Mouse (Mus musculus) heart, embryonic 16.5 days (tissue): ENCODE data around the gene Adgra1. TPM values are rescaled to one million over a fixed set of nuclear protein-coding genes. Genes with fewer than 3 reads are reported as not detected.

ENCODE experiments used
- ATAC-seq: fragments of 200-750 bp; cut with Nextera tagmentation; replicated peaks from 2 replicates; pipeline ENCODE4 v1.8.0; 2017; ENCODE audit warnings: moderate number of reproducible peaks; ENCODE audit not compliant: insufficient read depth, low FRiP score; ENCODE audit errors: extremely low read depth
- H3K27ac ChIP-seq: fragments of 300-500 bp; sonication (generic); 2 replicates; pipeline ENCODE4 v1.5.1; 2014; ENCODE audit warnings: mild to moderate bottlenecking, low read length, control low read depth, moderate library complexity
- H3K27me3 ChIP-seq: fragments of 300-500 bp; sonication (generic); 2 replicates; pipeline ENCODE4 v1.6.1; 2014; ENCODE audit warnings: low read length, mixed read lengths; ENCODE audit not compliant: control insufficient read depth, insufficient read depth
- H3K36me3 ChIP-seq: fragments of 300-500 bp; sonication (generic); 2 replicates; pipeline ENCODE4 v1.6.1; 2014; ENCODE audit not compliant: control insufficient read depth, insufficient read depth
- H3K4me1 ChIP-seq: fragments of 300-500 bp; sonication (generic); 2 replicates; pipeline ENCODE4 v1.6.1; 2014; ENCODE audit warnings: low read length, mixed read lengths; ENCODE audit not compliant: control insufficient read depth, insufficient read depth
- H3K4me2 ChIP-seq: fragments of 300-500 bp; sonication (generic); 2 replicates; pipeline ENCODE4 v1.6.1; 2014; ENCODE audit warnings: low read depth, mild to moderate bottlenecking, control low read depth, low read length
- H3K4me3 ChIP-seq: fragments of 300-500 bp; sonication (generic); 2 replicates; pipeline ENCODE4 v1.5.1; 2014; ENCODE audit warnings: mild to moderate bottlenecking, control low read depth, low read length
- H3K9ac ChIP-seq: fragments of 300-500 bp; sonication (generic); 2 replicates; pipeline ENCODE4 v1.6.1; 2014; ENCODE audit warnings: low read length, control low read depth
- H3K9me3 ChIP-seq: fragments of 300-500 bp; sonication (generic); replicated peaks from 2 replicates; pipeline ENCODE4 v1.6.1; 2016; ENCODE audit warnings: low read length; ENCODE audit not compliant: control insufficient read depth
- WGBS: fragments of 180-500 bp; shearing (Covaris S2); extraction: QIAGEN DNeasy Blood & Tissue Kit; methylation state at CpG from one replicate; pipeline ENCODE4 v1.1.7; 2014; 5-methylcytosine and 5-hydroxymethylcytosine counted together
- polyA plus RNA-seq: library from polyadenylated mRNA; unstranded; fragments of >200 nt; fragmentation: Nextera tagmentation; extraction: Ambion mirVana; gene quantifications from 2 replicates; pipeline ENCODE4 v1.2.1, GENCODE M21; 2015

Gene Adgra1
- not detected in 2 replicates for polyA plus RNA-seq

DNA sequence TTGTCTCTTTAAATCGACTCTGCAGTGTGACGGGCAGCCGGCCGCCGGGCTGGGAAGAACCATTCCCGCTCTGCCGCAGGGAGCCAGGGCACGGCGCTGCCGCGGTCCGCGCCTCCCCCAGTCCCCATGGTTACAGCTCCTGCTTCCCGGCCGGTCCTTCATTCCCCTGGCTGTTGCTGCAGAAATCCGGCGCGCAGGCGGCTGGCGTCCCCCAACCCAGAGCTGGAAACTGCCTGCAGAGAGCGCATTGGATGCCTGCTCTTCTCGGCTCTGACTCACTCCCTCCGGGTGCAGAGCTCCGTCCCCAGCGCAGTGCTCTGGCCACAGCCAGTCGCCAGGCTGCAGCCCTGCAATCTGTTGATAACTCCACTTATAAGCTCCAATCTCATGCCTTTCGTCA is at the start of gene Adgra1:
Adgra1 (plus strand) TSS at position 139 of the 400 bp plus-strand sequence.
- Histone ChIP-seq H3K4me2 (peak within 1 kb of the TSS; percentile 49), H3K27ac (no peak within 1 kb of the TSS), H3K9me3 (no peaks in the 10 kb centered on the region), H3K4me1 (no peaks in the 10 kb centered on the region), H3K36me3 (no peaks in the 10 kb centered on the region), H3K4me3 (peak within 1 kb of the TSS; percentile 35), H3K9ac (no peak within 1 kb of the TSS), H3K27me3 (peaks cover 49% of the 10 kb centered on the region)
- ATAC-seq, result peak; percentile 62
- under 1% methylated on average over 27 of the region's 27 CpGs for WGBS

- Histone ChIP-seq H3K27ac (no peak overlapping the region), H3K4me1 (no peaks in the 10 kb centered on the region), H3K4me2 (no peak overlapping the region), H3K4me3 (no peak overlapping the region), H3K9me3 (no peaks in the 10 kb centered on the region), H3K27me3 (no peaks in the 10 kb centered on the region), H3K9ac (no peak overlapping the region), H3K36me3 (no peaks in the 10 kb centered on the region)
- ATAC-seq, result no peak
- 62% methylated on average over 2 of the region's 2 CpGs for WGBS
These were observed 46.6 kb upstream of the Adgra1 start for GRCm38 (mm10) chr7:139787382-139787781.

- ATAC-seq, result no peak
- no peak overlapping the region for H3K27ac ChIP-seq
- H3K36me3 ChIP-seq, result no peaks in the 10 kb centered on the region
- H3K9me3 ChIP-seq, result no peaks in the 10 kb centered on the region
- WGBS, result 87% methylated on average over 11 of the region's 11 CpGs
- no peaks in the 10 kb centered on the region for H3K27me3 ChIP-seq
- H3K9ac ChIP-seq, result no peak overlapping the region
- H3K4me2 ChIP-seq, result no peak overlapping the region
- no peaks in the 10 kb centered on the region for H3K4me1 ChIP-seq
- H3K4me3 ChIP-seq, result no peak overlapping the region
These were observed 45.0 kb upstream of the Adgra1 start for GRCm38 (mm10) chr7:139788927-139789326.

DNA sequence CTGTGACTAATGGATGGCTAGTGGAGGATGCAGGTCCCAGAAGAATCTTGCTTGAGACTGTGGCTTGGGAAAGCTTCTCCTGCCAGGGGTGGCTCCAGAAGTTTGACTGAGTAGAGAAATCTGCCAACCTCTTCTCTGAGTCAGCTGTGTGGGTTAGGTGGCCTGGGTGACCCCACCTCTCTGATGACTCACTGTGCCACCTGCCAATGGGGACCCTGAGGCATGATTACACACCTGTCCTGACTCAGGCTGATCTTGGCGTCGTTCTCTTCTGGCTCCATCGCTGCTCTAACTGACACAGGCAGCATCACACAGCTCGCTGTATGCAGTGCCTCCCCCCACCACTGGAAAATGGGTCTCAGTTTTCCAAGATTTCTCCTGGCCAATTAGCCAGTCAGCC is 44.3 kb upstream of the Adgra1 start:
- Histone ChIP-seq H3K4me1 (no peaks in the 10 kb centered on the region), H3K27ac (no peak overlapping the region), H3K9ac (no peak overlapping the region), H3K27me3 (no peaks in the 10 kb centered on the region), H3K4me2 (no peak overlapping the region), H3K9me3 (no peaks in the 10 kb centered on the region), H3K36me3 (no peaks in the 10 kb centered on the region), H3K4me3 (no peak overlapping the region)
- 68% methylated on average over 4 of the region's 4 CpGs for WGBS
- no peak for ATAC-seq

DNA sequence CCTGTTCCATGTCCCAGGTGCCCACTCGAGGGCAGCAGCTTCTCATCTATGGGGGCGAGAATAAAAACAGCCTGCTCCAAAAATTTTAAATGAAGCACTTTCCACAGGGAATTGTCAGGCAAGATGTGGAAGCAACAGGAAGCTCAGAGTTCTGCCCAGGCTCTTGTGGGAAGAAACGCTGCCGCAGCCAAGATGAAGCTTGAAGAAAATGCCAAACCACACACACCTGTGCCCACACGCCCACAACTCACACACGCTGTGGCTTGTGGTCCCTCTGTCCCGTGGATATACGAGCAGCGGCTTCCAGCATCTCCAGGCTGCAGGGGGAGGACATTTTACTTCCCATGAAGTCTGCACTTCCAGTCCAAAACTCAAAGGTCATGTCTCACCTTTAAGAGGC is 42.4 kb upstream of the Adgra1 start:
- Histone ChIP-seq H3K36me3 (no peaks in the 10 kb centered on the region), H3K9me3 (no peaks in the 10 kb centered on the region), H3K4me1 (no peaks in the 10 kb centered on the region), H3K4me2 (no peak overlapping the region), H3K27ac (no peak overlapping the region), H3K9ac (no peak overlapping the region), H3K4me3 (no peak overlapping the region), H3K27me3 (no peaks in the 10 kb centered on the region)
- no peak for ATAC-seq
- WGBS, result 67% methylated on average over 9 of the region's 9 CpGs

DNA sequence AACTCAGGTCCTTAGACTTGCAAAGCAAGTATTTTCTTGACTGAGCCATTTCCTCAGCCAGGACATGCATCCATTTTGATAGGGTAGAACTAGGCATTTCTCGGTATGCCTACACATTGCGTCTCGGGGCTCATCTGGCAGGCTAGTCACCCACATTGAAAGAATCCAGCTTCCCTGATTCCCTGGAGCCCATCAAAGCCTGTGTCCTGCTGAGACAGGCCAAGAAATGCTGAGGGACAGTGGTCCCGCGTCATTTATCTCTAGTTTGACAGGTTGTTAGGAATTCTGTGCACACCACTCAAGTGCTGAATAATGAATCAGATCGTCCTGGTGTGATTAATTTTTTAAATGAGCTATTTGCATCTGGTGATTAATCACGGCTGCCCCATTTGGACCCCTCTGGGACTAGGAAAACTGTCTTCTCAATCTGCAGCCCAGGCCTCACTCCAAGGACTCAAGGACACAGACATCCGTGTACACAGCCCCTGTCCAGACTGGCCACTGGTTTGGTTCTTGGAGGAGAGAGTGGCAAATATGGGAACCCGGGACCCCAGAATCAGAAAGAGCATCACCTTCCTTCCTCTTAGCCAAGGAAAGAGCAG is 38.9 kb upstream of the Adgra1 start:
- H3K27ac ChIP-seq, result no peak overlapping the region
- H3K36me3 ChIP-seq, result no peaks in the 10 kb centered on the region
- H3K9me3 ChIP-seq, result no peaks in the 10 kb centered on the region
- H3K4me3 ChIP-seq, result no peak overlapping the region
- no peak overlapping the region for H3K9ac ChIP-seq
- 75% methylated on average over 9 of the region's 9 CpGs for WGBS
- no peaks in the 10 kb centered on the region for H3K27me3 ChIP-seq
- no peaks in the 10 kb centered on the region for H3K4me1 ChIP-seq
- no peak overlapping the region for H3K4me2 ChIP-seq
- no peak for ATAC-seq

DNA sequence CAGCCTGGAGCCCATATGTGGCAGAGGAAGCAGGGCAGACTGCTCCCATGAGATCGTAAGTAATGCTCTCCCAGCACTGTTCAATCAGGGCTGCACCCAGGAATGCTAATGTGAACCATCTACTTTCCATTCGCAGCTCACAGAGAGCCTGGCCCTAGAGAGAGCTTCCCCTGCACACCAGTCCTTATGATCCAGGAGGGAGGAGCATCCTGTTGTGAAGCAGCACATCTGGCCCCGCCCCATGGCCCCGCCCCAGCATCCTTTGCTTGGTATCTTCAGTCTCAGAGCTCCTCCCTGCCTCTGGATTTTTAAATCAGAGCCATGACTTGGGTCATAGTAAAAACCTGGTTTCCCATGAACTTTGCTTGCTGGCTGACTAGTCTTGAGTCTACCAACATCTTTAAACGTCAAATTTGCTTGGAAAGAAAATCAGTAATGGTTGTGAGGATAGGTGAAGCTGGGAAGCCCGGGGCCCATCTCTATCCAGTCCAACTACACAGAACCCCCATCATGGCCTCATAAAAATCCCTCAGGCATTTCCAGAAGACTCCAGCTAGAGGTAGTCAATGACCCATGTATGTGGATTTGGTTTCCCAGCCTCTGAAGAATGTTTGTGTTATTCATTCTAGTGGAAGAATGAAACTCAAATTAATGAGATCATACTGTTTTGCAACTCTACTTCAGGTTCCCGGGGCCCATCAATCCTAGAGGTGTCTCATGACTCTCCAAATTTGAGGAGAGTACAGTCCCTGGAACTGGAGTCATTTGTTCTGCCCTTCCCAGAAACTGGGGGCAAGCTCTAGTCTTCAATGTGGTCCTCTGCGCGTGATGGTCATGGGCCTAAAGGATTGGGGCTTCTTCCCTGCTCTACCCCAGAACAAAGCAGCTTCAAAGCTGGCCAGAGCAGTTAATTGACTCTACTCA is 36.5 kb upstream of the Adgra1 start:
- Histone ChIP-seq H3K9ac (no peak overlapping the region), H3K36me3 (no peaks in the 10 kb centered on the region), H3K4me1 (no peaks in the 10 kb centered on the region), H3K4me2 (no peak overlapping the region), H3K4me3 (no peak overlapping the region), H3K27ac (no peak overlapping the region), H3K27me3 (no peaks in the 10 kb centered on the region), H3K9me3 (no peaks in the 10 kb centered on the region)
- 72% methylated on average over 9 of the region's 9 CpGs for WGBS
- ATAC-seq, result no peak

GRCm38 (mm10) chr7:139806175-139806601 is 27.8 kb upstream of the Adgra1 start:
- no peak overlapping the region for H3K27ac ChIP-seq
- H3K4me2 ChIP-seq, result no peak overlapping the region
- H3K27me3 ChIP-seq, result no peaks in the 10 kb centered on the region
- WGBS, result 58% methylated on average over 8 of the region's 8 CpGs
- H3K9me3 ChIP-seq, result no peaks in the 10 kb centered on the region
- H3K4me3 ChIP-seq, result no peak overlapping the region
- ATAC-seq, result no peak
- no peak overlapping the region for H3K9ac ChIP-seq
- no peaks in the 10 kb centered on the region for H3K4me1 ChIP-seq
- no peaks in the 10 kb centered on the region for H3K36me3 ChIP-seq

DNA sequence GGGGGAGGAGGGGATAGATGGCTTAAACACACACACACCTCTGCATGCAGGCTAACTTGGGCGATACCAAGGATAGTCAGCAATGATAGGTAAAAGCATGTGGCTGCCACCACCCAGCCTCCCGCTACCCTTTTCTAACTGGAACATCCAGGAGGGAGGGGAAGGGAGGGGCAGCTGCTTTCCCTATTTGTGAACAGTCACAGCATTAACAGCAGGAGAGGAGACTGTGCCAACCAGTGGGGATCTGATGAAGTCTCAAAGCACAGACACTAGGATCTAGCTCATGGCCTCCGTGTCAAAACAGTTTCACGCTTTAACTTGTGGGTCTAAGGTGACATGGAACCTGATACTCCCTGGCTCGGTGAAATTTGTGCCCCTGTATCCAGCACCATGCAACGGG is 23.9 kb upstream of the Adgra1 start:
- H3K9ac ChIP-seq, result no peak overlapping the region
- H3K4me1 ChIP-seq, result no peaks in the 10 kb centered on the region
- H3K36me3 ChIP-seq, result no peaks in the 10 kb centered on the region
- H3K27me3 ChIP-seq, result no peaks in the 10 kb centered on the region
- H3K4me3 ChIP-seq, result no peak overlapping the region
- no peak overlapping the region for H3K4me2 ChIP-seq
- ATAC-seq, result no peak
- H3K27ac ChIP-seq, result no peak overlapping the region
- 68% methylated on average over 6 of the region's 6 CpGs for WGBS
- H3K9me3 ChIP-seq, result peaks cover 6% of the 10 kb centered on the region
